Mouse (Mus musculus): ENCODE measurements at regions not wholly inside any gene's neighbourhood (a gene's known extent, or its start where the extent isn't known, plus 50 kb on each side); places are given as distances from the start of the nearest gene placed in this dataset.
A peak's percentile ranks its signal among the peaks of the same experiment; 100 is the strongest.
"Not testable (repeated sequence)": the region's sequence is repeated elsewhere in the genome, so short reads cannot be mapped to it uniquely, and the experiment has no call there.

- DNase-seq (ENCODE audit: low read depth, low spot score) = no peak
Observed at GRCm38 (mm10) chr7:82047456-82047855, 55.4 kb upstream of the Bnc1 start.

- no peak for DNase-seq (ENCODE audit: low read depth, low spot score)
Observed at GRCm38 (mm10) chr7:82053411-82053810, 61.3 kb upstream of the Bnc1 start.

- no peak for DNase-seq (ENCODE audit: low read depth, low spot score)
Observed at GRCm38 (mm10) chr7:82056551-82057230, 64.6 kb upstream of the Bnc1 start.

GRCm38 (mm10) chr7:82063407-82063806 lies 71.3 kb upstream of the Bnc1 start:
- DNase-seq (ENCODE audit: low read depth, low spot score) = no peak

GRCm38 (mm10) chr7:82069629-82070450 lies 77.7 kb upstream of the Bnc1 start:
- no peak for DNase-seq (ENCODE audit: low read depth, low spot score)

GRCm38 (mm10) chr7:82070946-82071727 lies 79.0 kb upstream of the Bnc1 start:
- no peak for DNase-seq (ENCODE audit: low read depth, low spot score)

GRCm38 (mm10) chr7:82075359-82075758 lies 83.3 kb upstream of the Bnc1 start:
- no peak for DNase-seq (ENCODE audit: low read depth, low spot score)

GRCm38 (mm10) chr7:82081851-82082250 lies 89.8 kb upstream of the Bnc1 start:
- DNase-seq (ENCODE audit: low read depth, low spot score) = no peak

- no peak for DNase-seq (ENCODE audit: low read depth, low spot score)
Observed at GRCm38 (mm10) chr7:82082883-82083282, 90.8 kb upstream of the Sh3gl3 start.

GRCm38 (mm10) chr7:82084473-82084872 lies 89.2 kb upstream of the Sh3gl3 start:
- no peak for DNase-seq (ENCODE audit: low read depth, low spot score)

- no peak for DNase-seq (ENCODE audit: low read depth, low spot score)
Observed at GRCm38 (mm10) chr7:82085205-82085604, 88.4 kb upstream of the Sh3gl3 start.

GRCm38 (mm10) chr7:82098136-82098535 lies 75.5 kb upstream of the Sh3gl3 start:
- DNase-seq (ENCODE audit: low read depth, low spot score) = no peak

- no peak for DNase-seq (ENCODE audit: low read depth, low spot score)
Observed at GRCm38 (mm10) chr7:82101314-82101713, 72.3 kb upstream of the Sh3gl3 start.

- DNase-seq (ENCODE audit: low read depth, low spot score) = no peak
Observed at GRCm38 (mm10) chr7:82105631-82106030, 68.0 kb upstream of the Sh3gl3 start.

GRCm38 (mm10) chr7:82109141-82109540 lies 64.5 kb upstream of the Sh3gl3 start:
- not testable (repeated sequence) for DNase-seq (ENCODE audit: low read depth, low spot score)

- DNase-seq (ENCODE audit: low read depth, low spot score) = no peak
Observed at GRCm38 (mm10) chr7:82109550-82109949, 64.1 kb upstream of the Sh3gl3 start.

GRCm38 (mm10) chr7:82109977-82110376 lies 63.7 kb upstream of the Sh3gl3 start:
- no peak for DNase-seq (ENCODE audit: low read depth, low spot score)

- DNase-seq (ENCODE audit: low read depth, low spot score) = no peak
Observed at GRCm38 (mm10) chr7:82112046-82112445, 61.6 kb upstream of the Sh3gl3 start.

- DNase-seq (ENCODE audit: low read depth, low spot score) = no peak
Observed at GRCm38 (mm10) chr7:82115646-82116045, 58.0 kb upstream of the Sh3gl3 start.

- DNase-seq (ENCODE audit: low read depth, low spot score) = peak; percentile 50
Observed at GRCm38 (mm10) chr7:82119266-82119665, 54.4 kb upstream of the Sh3gl3 start.

GRCm38 (mm10) chr7:82119866-82120265 lies 53.8 kb upstream of the Sh3gl3 start:
- no peak for DNase-seq (ENCODE audit: low read depth, low spot score)

- DNase-seq (ENCODE audit: low read depth, low spot score) = peak; percentile 26
Observed at GRCm38 (mm10) chr7:82121746-82122145, 51.9 kb upstream of the Sh3gl3 start.
